Mouse (Mus musculus): ENCODE results near the gene Sdhaf4. TPM values are rescaled to one million over a fixed set of nuclear protein-coding genes. Genes with fewer than 3 reads are reported as not detected.

Sdhaf4 gene
- polyA plus RNA-seq, 1 experiment from 2014 or later: 82.8 TPM

DNA sequence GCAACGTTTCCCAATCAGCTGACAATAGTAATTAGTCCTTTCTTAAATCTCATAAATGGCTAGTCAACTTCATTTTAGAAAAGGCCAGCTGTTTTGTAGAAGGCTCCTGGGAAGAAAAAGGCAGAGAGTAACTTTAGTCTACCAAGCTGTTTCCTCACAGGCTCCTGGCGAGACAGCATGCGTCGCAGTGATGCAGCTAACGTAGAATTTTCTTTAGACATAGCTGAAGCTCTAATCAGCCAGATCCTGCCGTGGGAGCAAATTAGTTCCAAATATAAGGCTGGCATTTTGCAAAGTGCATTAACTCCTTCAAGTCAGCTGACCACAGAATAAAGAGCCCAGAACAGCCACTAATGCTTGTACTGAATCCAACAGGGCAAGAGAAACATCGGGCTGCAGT is 57.2 kb downstream of the Sdhaf4 start:
- Histone ChIP-seq H3K36me3 (no peaks in the 10 kb centered on the region), H3K4me3 (no peak overlapping the region), H3K27ac (no peak overlapping the region; the same call in 1 of the 2 replicates), H3K9me3 (no peaks in the 10 kb centered on the region), H3K4me1 (replicated peaks) (0 out of 2 replicates have a peak, but pooled peaks cover 6% of the 10 kb centered on the region), H3K27me3 (ENCODE audit: insufficient read depth, poor library complexity, severe bottlenecking) (no peaks in the 10 kb centered on the region)
- WGBS: 79% methylated on average over 7 of the region's 7 CpGs
- no peak for DNase-seq (ENCODE audit: low spot score)

Other genes with a start within 250 kb of the Sdhaf4 start
- 0.90 and 3.0 TPM in 2 replicates for gene B3gat2, start 243.9 kb downstream of the Sdhaf4 start, polyA plus RNA-seq (2016; fragmentation: Nextera tagmentation; extraction: Ambion mirVana)
- 42.2 and 44.6 TPM in 2 replicates for gene Smap1, start 83.3 kb downstream of the Sdhaf4 start, polyA plus RNA-seq (2016; fragmentation: Nextera tagmentation; extraction: Ambion mirVana)
- 24.5 and 36.0 TPM in 2 replicates for gene Fam135a, start 94.7 kb upstream of the Sdhaf4 start, polyA plus RNA-seq (2016; fragmentation: Nextera tagmentation; extraction: Ambion mirVana)
- gene Col9a1, start 172.0 kb upstream of the Sdhaf4 start, polyA plus RNA-seq (2016; fragmentation: Nextera tagmentation; extraction: Ambion mirVana): 45.4 and 51.4 TPM in 2 replicates

Data from hindbrain, embryonic 10.5 days (tissue).